Comparison of ENCODE assay signal across 27 mouse cellular contexts in the genomic region with DNA sequence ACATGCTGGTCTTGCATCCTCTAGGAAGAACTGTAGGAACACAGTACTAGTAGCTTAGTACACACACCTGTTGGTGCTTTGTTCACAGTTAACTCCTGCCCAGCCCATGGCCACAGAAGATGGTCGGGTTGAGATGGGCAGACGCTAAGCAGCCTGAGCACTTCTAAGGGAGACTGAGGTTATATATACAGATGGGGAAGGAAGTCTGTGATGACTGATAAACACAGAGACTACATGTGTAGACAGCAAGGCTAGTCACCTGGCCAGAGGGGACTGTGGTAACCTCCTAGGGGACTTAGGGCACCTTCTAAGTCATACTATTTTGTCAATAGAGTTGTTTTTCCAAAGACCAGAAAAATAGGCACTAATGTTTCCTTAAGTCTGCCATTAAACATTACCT. TPM values are rescaled to one million over a fixed set of nuclear protein-coding genes. Genes with fewer than 3 reads are reported as not detected.
"Had no signal": no experiment of that assay in that cellular context is flagged by ENCODE, and none has a peak within 500 bp of the region (broad histone marks: within the 10 kb centered on the region; RNA-seq: fewer than 3 reads in every experiment).

No protein-coding gene starts in this region.

- H3K36me3 ChIP-seq: limb, embryonic 12.5 days; limb, embryonic 15.5 days; midbrain, embryonic 10.5 days; midbrain, embryonic 13.5 days; neural tube, embryonic 13.5 days had no signal

- ATAC-seq: liver, postnatal 0 days; lung, postnatal 0 days; midbrain, embryonic 13.5 days; midbrain, embryonic 16.5 days had no signal

- H3K4me3 ChIP-seq: layer of hippocampus, adult 2 months; left cerebral cortex, adult 2 months; limb, embryonic 12.5 days; limb, embryonic 15.5 days; midbrain, embryonic 10.5 days; midbrain, embryonic 13.5 days; myocyte; neural tube, embryonic 13.5 days had no signal

- H3K9ac ChIP-seq: limb, embryonic 12.5 days; limb, embryonic 15.5 days; liver, embryonic 14.5 days; liver, postnatal 0 days; lung, embryonic 14.5 days; midbrain, embryonic 13.5 days; neural tube, embryonic 13.5 days had no signal

- H3K9me3 ChIP-seq: limb, embryonic 12.5 days; limb, embryonic 15.5 days; midbrain, embryonic 10.5 days; midbrain, embryonic 13.5 days; neural tube, embryonic 13.5 days had no signal

- DNase-seq: kidney, adult 2 months; kidney, postnatal 25 days; layer of hippocampus, postnatal 36 days; left cerebral cortex, postnatal 4 days; liver, postnatal 0 days; lung, embryonic 14.5 days; lung, postnatal 36 days; retina, postnatal 1 day; right cerebral cortex, postnatal 25 days; spleen, adult 18-20 months; thymus, adult 2 months; thymus, postnatal 14 days; thymus, postnatal 4 days had no signal

- H3K4me1 ChIP-seq: midbrain, embryonic 13.5 days had no signal

- H3K27me3 ChIP-seq: limb, embryonic 12.5 days; limb, embryonic 15.5 days; midbrain, embryonic 13.5 days; neural tube, embryonic 13.5 days had no signal

- H3K27ac ChIP-seq: kidney, postnatal 0 days; layer of hippocampus, adult 2 months; left cerebral cortex, adult 2 months; limb, embryonic 12.5 days; limb, embryonic 15.5 days; liver, embryonic 14.5 days; midbrain, embryonic 10.5 days; midbrain, embryonic 13.5 days; neural tube, embryonic 13.5 days had no signal

RNA-seq across cellular contexts. Expression of gene Plac8, which starts 29.8 kb away (rescaled TPM):
- total RNA-seq: layer of hippocampus, adult 2 months; layer of hippocampus, postnatal 10 days; layer of hippocampus, postnatal 36 days; left cerebral cortex, adult 2 months; left cerebral cortex, postnatal 10 days had no signal
- polyA plus RNA-seq: midbrain, embryonic 13.5 days had no signal
